Mouse (Mus musculus): ENCODE measurements around the gene Wdr20. TPM values are rescaled to one million over a fixed set of nuclear protein-coding genes. Genes with fewer than 3 reads are reported as not detected.
"Not testable (repeated sequence)": the region's sequence is repeated elsewhere in the genome, so short reads cannot be mapped to it uniquely, and the experiment has no call there.

Wdr20 gene
- 10 to 100 TPM; 36.3 to 40.5 TPM for total RNA-seq (2021)
- long read RNA-seq, transcript Wdr20-205 (3 exons, 1,351 nt), result minor isoform, 7 of 41 reads
- long read RNA-seq, transcript Wdr20-201 (3 exons, 2,384 nt), result major isoform, 18 of 41 reads
- long read RNA-seq, partial matches to known transcripts, result 0 of 41 reads
- long read RNA-seq, other reads (novel, unspliced or antisense), result 16 of 41 reads

DNA sequence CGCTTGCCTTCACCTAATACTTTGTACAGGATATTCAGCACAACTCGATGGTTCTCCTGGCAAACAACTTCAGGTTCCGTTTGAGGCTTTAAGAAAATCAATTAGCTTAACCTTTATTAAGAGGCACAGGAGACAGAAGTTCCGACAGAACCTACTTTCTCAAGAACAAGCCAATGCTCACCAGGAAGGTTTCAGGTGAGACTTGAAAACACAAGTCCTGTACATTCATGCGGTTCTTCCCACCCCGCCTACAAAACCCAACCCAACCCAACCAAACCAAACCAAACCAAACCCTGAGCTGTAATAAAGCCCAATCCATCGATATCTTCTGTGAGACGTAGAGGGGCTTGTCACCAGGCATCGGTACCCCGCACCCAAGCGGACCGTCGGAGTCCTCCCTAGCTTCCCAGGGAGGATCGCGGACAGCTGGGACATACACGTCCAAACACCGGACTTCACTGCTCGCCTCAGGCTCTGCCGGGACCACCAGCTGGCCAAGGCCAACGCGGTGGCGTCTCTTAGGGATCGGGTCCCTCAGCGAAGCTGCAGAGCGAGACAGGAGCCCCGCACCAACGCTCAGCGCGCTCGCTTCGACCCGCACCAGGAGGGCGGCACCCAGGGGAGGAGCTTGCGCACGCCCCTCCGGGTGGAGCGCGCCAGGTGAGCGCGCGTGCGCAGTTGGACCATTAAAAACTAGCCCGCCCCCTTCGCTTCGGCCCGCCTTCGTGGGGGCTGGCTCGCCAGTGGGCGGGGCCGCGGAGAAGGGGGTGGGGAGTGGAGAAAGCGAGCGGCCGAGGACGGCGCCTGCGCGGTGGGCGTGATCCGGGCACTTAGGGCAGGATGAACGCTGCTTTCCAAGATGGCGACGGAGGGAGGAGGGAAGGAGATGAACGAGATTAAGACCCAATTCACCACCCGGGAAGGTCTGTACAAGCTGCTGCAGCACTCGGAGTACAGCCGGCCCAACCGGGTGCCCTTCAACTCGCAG is at the start of gene Wdr20:
Gene Wdr20, plus strand, starts transcription at position 775 of the 988 bp plus-strand sequence.
- peak; percentile 98 to 99 for DNase-seq (ENCODE audit: low spot score in 2 of 2)

DNA sequence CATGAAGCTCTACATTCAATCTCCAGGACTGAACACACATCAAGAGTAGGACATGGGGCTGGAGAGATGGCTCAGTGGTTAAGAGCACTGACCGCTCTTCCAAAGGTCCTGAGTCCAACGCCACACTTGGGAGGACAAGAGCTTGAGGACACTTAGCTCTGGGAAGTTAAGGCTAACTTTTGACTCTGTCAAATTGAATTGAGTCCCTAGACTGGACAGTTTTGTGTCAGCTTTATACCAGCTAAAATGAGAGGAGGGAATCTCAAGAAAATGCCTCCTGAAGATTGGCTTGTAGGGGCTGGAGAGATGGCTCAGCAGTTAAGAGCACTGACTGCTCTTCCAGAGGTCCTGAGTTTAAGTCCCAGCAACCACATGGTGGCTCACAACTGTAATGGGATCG is 48.8 kb upstream of the Wdr20 start:
- DNase-seq (ENCODE audit: low spot score in 2 of 2), result not testable (repeated sequence)

DNA sequence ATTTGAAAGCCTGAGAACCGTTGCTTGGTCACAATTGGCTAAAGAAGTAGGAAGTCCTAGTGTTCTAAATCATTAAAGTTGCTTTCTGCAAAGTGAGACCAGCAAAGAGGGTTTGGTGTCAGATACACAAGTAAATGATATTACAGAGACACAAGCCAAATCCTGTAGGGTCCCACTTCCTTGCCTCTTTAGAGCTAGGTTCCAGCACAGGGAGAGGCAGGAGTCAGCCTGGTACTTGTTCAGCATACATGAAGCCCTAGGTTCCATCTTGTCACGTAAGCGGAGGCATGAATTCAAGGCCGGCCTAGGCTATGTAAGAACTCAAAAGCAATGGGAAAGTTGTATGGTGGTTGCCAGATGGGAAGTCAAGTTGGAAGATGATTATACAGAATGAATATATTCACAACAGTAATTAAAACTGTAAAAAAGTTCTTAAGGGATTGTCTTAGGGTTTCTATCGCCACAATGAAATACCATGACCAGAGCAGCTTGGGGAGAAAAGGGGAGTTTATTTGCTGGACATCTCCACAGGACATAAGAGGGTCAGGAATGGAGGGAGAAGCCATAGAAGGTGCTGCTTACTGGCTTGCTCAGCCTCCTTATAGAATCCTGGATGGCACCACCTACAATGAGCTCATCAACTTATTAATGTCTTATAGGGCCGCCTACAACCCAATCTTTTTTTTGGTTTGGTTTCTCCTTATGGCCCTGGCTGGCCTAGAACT is 47.7 kb upstream of the Wdr20 start:
- no peak for DNase-seq (ENCODE audit: low spot score in 2 of 2)

DNA sequence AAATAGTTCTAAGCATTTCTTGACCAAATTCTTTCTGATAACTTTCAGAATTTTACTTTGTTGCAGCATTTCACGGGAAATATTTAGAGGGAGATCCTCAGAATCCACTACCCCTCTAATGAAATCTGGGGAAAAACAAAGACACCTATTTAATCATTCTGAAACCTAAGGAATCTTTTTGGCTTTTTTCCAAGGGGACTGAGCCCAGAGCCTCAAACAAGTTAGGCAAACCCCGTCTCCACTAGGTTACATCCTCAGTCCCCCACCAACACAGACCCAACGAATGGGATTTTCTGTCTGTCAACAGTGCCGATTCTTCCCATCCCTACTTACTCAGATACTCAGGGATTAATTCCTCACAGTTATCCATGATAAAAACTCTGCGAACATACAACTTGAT is 44.4 kb upstream of the Wdr20 start:
- not testable (repeated sequence) for DNase-seq (ENCODE audit: low spot score in 2 of 2)

DNA sequence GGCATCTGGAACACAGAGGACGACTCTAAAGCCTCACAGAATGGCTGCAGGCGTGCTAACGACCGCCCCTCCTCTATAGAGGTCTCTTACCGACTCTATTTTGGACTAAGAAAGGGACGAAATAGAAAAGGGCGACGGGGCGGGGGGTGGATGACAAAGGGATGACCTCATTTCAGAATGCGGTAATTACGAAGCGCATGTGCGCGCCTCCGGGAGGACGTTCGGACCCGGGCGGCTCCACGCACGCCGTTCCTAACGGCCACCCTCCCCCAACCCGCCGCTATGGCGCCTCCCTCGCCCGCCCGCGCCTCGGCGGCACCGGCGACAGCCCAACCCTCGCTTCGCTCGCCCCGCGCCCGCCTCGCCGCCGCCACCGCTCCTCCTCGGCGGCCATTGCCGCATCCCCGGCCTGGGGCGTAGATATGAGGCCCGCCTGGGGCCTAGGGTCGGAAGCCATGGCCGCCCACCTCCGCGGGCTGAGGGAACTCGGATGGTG is 42.0 kb upstream of the Wdr20 start:
- DNase-seq (ENCODE audit: low spot score in 2 of 2), result peak; percentile 66 to 78

DNA sequence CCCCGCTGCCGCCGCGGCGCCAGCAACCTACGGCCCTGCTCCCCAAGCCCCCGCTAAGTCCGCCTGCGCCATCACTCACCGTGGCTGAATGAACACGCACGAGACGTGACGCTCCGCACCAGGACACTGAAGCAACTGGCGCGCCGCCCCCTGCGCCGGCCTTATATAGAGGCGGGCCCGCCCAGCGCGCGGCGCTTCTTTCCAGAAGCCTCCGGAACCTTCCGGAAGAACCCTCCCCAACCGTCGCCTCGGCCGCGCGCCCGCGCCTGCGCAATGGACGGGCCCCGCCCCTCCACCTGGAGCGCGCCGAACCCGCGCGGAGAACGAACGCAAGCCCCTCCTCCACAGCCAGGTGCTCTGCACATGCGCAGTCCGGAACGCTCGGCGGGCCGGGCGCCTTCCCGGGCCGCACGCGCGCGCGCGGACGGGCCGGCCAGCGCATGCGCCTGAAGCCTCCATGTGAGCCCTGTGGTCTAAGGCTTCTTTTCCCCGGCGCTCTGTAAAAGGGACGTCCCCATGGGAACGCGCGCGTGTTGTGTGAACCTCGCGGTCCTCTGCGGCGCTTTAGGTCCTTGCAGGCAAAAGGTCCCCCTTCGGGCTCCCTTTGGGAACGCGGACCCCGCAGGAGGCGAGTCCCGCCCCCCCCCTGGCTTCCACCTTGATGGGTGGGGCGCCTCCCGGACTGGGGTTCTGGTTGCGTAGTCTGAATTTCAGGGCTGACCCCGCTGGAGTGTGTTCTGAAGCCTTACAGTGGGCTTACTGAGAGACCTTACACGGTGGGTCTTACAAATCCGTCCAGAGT is 41.4 kb upstream of the Wdr20 start:
- peak; percentile 99 to 100 for DNase-seq (ENCODE audit: low spot score in 2 of 2)

DNA sequence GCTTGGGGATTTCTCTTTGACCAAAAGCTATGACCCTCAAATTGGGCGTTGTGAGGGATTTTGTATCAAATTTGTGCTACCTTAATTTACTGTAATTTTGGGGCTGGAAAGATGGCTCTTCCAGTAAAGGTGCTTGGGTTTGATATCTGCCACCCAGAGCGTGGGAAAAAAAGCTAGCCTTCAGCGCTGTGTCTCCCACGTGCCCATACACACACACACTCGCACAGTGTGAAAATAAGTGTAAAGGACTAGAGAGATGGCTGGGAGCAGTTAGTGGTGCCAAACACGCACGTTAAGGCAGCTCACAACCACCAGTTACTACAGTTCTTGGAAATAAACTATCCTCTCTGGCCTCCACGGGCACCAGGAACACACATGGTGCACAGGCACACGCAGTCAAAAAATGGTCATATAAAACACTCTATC is 40.8 kb upstream of the Wdr20 start:
- DNase-seq (ENCODE audit: low spot score in 2 of 2), result no peak

DNA sequence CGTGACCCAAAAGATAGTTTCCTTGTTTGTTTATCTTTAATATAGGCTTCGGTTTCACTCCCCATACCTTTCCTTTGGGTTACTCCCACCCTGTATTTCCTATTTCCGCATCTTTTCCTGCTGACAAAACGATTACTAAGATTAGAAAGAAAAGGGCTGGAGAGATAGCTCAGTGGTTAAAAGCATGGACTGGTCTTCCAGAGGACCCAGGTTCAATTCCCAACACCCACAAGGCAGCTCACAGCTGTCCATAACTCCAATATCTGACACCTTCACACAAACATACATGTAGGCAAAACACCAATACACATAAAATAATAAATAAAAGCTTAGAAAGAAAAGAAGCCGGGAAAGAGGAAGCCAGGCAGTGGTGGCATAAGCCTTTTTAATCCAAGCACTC is 40.3 kb upstream of the Wdr20 start:
- DNase-seq (ENCODE audit: low spot score in 2 of 2), result no peak

DNA sequence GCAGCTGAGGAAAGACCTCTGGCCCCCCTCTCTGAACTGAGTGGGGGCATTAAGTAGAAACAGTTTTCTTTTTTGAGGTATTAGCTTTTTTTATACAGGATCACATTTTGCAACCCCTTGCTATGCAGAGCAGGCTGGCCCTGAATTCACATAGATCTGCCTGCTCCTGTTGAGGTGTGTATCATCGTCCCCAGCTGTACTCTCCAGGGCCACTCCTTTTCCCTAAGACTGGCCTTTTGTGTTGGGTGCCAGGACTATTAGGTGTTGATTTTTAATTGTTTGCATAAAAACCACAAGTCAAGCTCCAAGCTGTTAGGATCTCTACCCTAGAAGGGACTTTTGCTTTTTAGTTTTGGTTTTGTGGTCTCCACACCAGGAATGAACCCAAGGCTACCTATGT is 39.7 kb upstream of the Wdr20 start:
- no peak for DNase-seq (ENCODE audit: low spot score in 2 of 2)

DNA sequence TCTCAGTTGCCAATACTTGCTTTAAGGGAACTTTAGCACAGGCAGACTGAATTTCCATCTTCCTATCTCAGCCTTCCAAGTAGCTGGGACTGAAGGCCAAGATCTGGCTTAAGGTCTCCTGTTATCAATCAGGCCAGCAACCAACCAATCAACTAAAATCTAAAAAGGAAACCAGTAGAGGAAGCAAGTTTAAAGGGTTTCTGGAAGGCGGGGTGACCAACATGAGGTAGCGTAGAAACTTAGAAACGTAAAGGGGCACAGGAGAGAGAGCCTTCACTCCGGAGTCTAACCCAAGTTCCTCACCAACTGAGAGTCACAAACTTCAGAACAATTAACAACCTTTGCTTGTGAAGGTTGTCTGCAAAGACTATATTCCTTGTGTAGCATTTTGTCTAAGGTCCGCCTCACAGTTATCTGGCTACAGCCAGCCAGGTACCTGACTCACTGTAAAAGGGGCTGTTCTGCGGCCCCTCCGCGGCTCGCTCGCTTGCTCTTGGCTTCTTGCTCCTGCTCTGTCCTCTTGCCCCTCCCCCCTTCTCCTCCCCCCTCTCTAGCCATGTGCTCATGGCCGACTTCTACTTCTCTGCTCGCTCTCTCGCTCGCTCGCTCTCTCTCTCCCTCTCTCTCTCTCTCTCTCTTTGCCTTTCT is 39.1 kb upstream of the Wdr20 start:
- DNase-seq (ENCODE audit: low spot score in 2 of 2), result no peak

DNA sequence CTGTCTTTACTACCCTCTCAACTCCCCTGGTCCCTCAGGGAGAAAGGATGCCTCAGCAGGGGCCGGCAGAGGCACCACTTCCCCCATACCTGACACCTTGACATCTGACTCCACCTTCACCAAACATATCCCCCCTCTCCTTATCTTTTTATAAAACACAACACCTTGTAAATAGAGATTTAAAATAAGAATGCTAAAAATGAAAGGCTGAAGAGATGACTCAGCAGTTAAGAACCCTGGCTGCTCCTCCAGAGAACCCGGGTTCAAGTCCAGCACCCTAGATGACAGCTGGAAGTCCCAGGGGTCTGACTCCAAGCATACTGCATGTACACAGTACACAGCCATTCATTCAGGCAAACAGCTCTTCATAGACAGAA is 38.6 kb upstream of the Wdr20 start:
- DNase-seq (ENCODE audit: low spot score in 2 of 2), result no peak

DNA sequence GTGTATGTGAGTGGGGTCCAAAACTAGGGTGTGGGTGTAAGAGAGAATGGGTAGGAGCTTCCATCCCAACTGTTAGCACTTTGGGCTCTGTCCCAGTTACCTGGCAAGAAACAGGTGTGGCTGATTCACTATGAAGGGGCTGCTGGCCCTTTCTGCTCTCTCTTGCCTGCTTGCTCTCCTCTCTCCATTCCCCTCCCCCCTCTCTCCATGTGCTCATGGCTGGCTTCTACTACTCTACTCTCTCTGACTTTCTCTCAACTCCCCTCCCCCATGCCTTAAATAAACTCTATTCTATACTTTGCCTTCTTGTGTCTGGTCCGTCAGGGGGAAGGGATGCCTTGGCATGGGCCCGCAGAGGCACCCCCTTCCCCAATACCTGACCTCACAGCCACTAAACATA is 37.0 kb upstream of the Wdr20 start:
- DNase-seq (ENCODE audit: low spot score in 2 of 2), result no peak

DNA sequence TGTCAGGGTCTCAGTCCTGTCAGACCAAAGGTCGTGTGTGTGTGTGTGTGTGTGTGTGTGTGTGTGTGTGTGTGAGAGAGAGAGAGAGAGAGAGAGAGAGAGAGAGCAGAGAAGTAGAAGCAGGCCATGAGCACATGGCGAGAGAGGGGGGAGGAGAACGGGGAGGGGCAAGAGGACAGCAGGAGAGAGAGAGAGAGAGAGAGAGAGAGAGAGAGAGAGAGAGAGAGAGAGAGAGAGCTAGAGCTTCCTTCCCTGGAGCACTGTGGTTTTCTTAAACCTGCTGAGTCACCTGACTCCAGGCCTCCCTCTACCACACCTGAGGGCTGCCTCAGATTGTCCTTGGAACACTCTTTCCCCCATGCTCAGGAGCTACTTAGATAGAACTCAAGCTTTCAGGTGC is 36.4 kb upstream of the Wdr20 start:
- not testable (repeated sequence) for DNase-seq (ENCODE audit: low spot score in 2 of 2)

DNA sequence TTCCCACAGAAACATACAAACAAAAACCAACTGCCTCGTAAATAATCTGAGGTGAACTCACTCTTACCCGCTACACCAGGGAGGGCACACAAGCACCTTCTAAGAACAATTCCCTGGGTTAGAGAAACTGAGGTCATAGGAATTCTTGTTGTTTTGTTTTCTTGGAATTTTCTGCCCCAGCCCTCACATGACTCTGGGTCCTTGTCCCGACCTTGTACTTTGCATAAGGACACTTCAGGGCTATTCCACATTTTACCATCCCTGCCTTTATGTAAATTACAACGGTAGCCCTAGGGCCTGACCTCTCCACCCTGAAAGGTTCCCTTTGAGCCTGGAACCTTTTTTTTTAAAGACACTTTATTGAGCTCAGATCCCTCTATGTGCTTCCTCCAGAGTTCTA is 35.2 kb upstream of the Wdr20 start, which contains the start of gene Hsp90aa1:
Gene Hsp90aa1, minus strand, starts transcription at position 173 of the 400 bp plus-strand sequence.
- DNase-seq (ENCODE audit: low spot score in 2 of 2), result no peak

DNA sequence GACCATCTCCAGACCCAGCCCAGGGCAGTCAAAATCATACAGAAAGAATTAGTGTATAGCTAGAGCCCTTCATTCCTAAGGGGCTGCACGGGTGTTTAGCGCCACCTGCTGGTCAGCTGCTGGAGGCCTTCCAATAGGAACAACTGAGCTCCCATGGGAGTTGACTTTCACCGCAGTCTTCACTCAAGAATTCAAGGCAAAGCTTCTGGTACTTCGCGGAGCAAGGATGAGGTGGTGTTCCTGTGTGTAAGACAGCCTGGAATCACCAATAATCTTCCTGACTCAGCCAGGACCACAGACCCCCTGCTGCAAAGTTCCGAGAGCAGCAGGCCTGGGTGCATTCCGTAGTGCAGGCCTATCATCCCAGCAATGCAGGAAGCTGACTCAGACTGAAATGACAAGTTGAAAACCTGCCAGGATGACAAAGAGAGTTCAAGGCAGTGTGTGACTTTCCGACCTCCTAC is 34.7 kb upstream of the Wdr20 start:
- peak; percentile 88 for DNase-seq (ENCODE audit: low spot score in 2 of 2)

DNA sequence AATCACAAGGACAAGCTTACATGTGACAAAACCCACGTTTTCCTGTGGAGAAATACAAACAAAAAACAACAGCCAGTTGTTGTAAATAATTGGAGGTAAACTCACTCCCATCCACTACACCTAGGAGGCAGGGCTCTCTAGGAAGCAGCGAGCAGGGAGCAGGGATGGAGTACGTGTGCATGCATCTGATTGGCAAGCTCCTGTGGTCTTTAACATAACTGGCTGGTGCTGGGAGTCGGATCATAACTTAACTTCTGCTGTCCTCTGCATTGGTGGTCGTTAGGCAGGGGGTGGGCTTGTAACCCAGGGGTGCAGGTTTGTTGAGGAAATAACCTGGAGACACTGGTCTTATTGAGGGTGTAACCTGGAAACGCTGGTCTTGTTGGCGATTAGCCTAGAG is 34.1 kb upstream of the Wdr20 start:
- DNase-seq (ENCODE audit: low spot score in 2 of 2), result no peak

DNA sequence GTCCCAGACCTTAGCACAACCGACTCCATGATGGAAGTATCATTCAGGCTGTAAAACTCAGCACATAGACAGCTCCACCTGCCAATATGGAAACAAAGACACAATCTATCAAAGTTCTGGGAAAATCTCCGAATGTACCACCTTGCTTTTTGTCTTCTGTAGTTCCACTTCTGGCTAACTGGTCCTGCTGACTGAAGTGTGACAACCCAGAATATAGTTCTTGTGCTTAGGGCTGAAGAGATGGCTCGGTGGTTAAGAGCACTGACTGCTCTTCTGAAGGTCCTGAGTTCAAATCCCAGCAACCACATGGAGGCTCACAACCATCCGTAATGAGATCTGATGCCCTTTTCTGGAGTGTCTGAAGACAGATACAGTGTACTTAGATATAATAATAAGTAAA is 32.3 kb upstream of the Wdr20 start:
- not testable (repeated sequence) for DNase-seq (ENCODE audit: low spot score in 2 of 2)

DNA sequence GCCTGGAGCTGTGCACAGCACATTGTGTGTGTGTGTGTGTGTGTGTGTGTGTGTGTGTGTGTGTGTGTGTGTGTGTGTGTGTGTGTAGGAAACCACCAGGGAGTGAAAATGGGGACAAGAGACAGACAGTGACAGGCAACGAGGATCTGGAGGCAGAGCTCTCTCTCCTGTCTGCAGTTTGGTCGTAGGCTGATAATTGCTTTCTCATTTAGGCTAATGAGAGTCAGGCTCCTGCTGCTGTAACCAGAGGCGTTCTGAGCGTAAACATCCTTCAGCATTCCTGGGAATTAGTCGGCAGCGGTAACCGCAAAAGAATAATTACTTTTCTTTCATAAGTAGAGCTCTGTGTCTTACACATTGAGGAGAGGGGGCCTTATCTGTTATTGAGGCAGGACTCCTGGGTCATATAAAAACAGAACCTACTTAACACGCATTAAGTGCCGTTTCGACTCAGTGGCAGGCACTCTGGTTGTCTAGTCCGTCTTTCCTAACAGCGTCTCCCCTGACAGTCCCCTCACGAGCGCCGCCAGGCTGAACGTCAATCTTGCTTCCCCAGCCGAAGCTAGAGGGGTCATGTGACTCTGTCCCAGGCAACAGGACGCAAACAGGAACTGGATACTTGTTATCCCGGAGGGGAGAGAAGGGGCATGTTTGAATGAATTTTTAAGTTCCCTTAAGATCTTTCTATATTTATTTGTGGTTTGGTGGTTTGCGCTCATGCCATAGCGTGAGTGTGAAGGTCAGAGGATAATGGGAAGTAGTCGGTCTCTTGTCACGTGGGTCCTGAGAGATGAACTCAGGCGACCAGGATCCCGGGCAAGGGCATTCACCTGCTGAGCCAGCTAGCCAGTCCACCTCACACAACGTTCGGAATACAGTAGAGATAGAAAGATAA is 31.2 kb upstream of the Wdr20 start:
- peak; percentile 34 to 42 for DNase-seq (ENCODE audit: low spot score in 2 of 2)

DNA sequence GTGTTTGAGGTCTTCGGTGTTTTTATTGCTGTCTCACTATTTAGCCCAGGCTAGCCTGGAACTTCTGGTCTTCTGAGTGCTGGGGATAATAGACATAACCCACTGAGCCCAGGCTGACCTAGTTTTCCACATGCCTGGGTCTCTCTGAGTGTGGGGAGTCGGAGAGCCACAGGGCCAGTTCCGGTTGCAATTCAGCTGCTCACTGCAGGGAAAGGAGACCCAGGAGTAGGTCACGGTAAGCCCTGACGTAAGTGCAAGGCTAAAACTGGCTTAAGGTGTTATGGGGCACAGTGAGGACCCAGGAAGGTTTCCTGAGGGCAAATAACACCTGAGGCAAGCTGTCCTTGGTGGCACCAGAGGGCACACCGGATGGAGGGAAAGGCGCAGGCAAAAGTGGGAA is 30.3 kb upstream of the Wdr20 start:
- DNase-seq (ENCODE audit: low spot score in 2 of 2), result no peak
